Mouse (Mus musculus) kidney, postnatal 0 days (tissue): Measurements from ENCODE around the gene Rfx3. TPM values are rescaled to one million over a fixed set of nuclear protein-coding genes. Genes with fewer than 3 reads are reported as not detected.

Experiments
- ATAC-seq: fragments of 200-750 bp; cut with Nextera tagmentation; replicated peaks from 2 replicates; pipeline ENCODE4 v1.8.0; 2017; ENCODE audit warnings: low read depth, moderate number of reproducible peaks, moderate TSS enrichment, moderate library complexity; ENCODE audit not compliant: low FRiP score
- DNase-seq: peaks from one replicate; pipeline ENCODE4 v3.0.0-alpha.2; 2016; ENCODE audit warnings: low spot score
- H3K27ac ChIP-seq: fragments of 300-500 bp; sonication (generic); 2 replicates; pipeline ENCODE4 v1.5.1; 2014; ENCODE audit warnings: mild to moderate bottlenecking
- H3K27me3 ChIP-seq: fragments of 300-500 bp; sonication (generic); 2 replicates; pipeline ENCODE4 v1.6.1; 2014; ENCODE audit warnings: low read length, mixed read lengths; ENCODE audit not compliant: insufficient read depth
- H3K36me3 ChIP-seq: fragments of 300-500 bp; sonication (generic); 2 replicates; pipeline ENCODE4 v1.6.1; 2014; ENCODE audit warnings: low read length, mixed read lengths; ENCODE audit not compliant: insufficient read depth
- H3K4me1 ChIP-seq: fragments of 300-500 bp; sonication (generic); replicated peaks from 2 replicates; pipeline ENCODE4 v1.6.1; 2014; ENCODE audit warnings: antibody characterized with exemption, low read length, mixed read lengths; ENCODE audit not compliant: insufficient read depth
- H3K4me2 ChIP-seq: fragments of 300-500 bp; sonication (generic); 2 replicates; pipeline ENCODE4 v1.6.1; 2014; ENCODE audit warnings: mild to moderate bottlenecking, low read length, moderate library complexity, mixed read lengths
- H3K4me3 ChIP-seq: fragments of 300-500 bp; sonication (generic); replicated peaks from 2 replicates; pipeline ENCODE4 v1.5.1; 2014; ENCODE audit warnings: low read depth, low read length
- H3K9ac ChIP-seq: fragments of 300-500 bp; sonication (generic); 2 replicates; pipeline ENCODE4 v1.6.1; 2014; ENCODE audit warnings: low read depth, low read length
- H3K9me3 ChIP-seq: fragments of 300-500 bp; sonication (generic); replicated peaks from 2 replicates; pipeline ENCODE4 v1.6.1; 2016; ENCODE audit warnings: low read length, inconsistent platforms, mixed read lengths
- CTCF ChIP-seq: IDR thresholded peaks from 2 replicates; pipeline ENCODE4 v1.5.1; 2016; ENCODE audit warnings: antibody characterized with exemption, low read depth, mild to moderate bottlenecking, moderate library complexity
- WGBS: fragments of 180-500 bp; shearing (Covaris S2); extraction: QIAGEN DNeasy Blood & Tissue Kit; methylation state at CpG from one replicate; pipeline ENCODE4 v1.1.7; 2014; 5-methylcytosine and 5-hydroxymethylcytosine counted together
- polyA plus RNA-seq: library from polyadenylated mRNA; unstranded; fragments of >200 nt; fragmentation: Nextera tagmentation; extraction: Ambion mirVana; gene quantifications from 2 replicates; pipeline ENCODE4 v1.2.1, GENCODE M21; 2015

Gene Rfx3
- polyA plus RNA-seq, 1 experiment from 2014 or later = 5.6 TPM

DNA sequence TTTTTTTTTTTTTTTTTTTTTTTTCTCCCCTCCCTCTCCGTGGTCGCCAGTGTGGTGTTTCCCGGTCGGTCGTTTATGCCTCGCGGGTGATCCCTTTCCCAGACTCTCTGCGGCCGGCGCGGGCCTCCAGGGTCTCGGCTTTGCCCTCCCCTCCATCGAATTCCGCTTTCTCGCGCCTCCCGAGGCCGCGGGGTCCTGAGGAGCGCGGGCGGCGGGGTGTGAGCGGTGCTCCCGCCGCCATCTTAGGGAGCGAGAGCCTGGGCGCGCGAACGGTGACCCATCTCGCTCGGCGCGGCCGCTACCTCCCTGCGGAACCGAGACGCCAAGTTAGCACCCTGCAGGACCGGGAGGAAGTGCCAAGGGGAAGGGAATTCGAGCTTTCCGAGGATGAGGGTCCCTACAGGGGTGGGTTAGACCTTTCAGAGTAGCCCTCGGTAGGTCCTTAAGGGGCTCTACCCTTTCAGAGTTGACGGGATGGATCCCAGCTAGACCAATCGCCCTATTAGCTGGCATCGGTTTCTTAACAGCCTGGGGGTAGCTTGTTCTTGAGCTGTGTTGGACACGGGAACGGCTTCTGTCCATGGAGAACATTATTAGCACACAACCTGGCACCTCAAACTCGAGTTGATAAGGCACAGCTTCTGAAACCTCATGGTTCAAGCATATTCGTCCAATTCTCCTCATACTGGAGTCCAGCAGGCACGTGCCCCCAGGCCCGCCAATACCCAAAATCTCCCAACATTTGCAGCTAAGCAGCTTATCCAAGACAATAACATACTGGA lies 943 bp upstream of the Rfx3 start:
- peak overlapping the region; percentile 98 for H3K4me3 ChIP-seq
- TF ChIP-seq CTCF = no peak
- no peaks in the 10 kb centered on the region for H3K36me3 ChIP-seq
- H3K27me3 ChIP-seq = no peaks in the 10 kb centered on the region
- DNase-seq (peak; percentile 76), ATAC-seq (peak; percentile 67)
- H3K4me2 ChIP-seq = peak overlapping the region; percentile 71
- peak overlapping the region; percentile 92 for H3K9ac ChIP-seq
- no peaks in the 10 kb centered on the region for H3K9me3 ChIP-seq
- H3K4me1 ChIP-seq = no peaks in the 10 kb centered on the region; the same call in 1 of the 2 replicates
- under 1% methylated on average over 51 of the region's 52 CpGs for WGBS
- peak overlapping the region; percentile 100 for H3K27ac ChIP-seq

DNA sequence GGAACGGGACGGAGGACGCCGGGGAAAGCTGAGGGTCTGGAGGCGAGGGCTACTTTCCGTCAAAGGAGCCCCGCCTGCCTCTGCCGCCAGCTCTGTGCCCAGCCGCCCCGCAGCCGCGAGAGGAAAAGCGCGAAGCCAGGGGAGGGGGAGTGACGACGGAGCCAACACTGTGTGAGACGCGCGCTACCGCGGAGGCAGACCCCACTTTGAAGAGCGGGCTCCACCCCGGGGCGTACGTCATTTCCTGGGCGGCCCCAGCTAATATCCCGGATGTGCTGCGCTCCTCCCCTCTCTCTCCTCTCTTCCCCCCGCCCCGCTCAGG lies 391 bp upstream of the Rfx3 start:
- DNase-seq (peak; percentile 98), ATAC-seq (peak; percentile 99)
- Histone ChIP-seq H3K4me2 (peak overlapping the region; percentile 71), H3K4me1 (no peaks in the 10 kb centered on the region; the same call in 1 of the 2 replicates), H3K27me3 (no peaks in the 10 kb centered on the region), H3K9ac (peak overlapping the region; percentile 92), H3K4me3 (peak overlapping the region; percentile 98), H3K9me3 (no peaks in the 10 kb centered on the region), H3K36me3 (no peaks in the 10 kb centered on the region), H3K27ac (peak overlapping the region; percentile 100)
- TF ChIP-seq CTCF = no peak
- under 1% methylated on average over 26 of the region's 30 CpGs for WGBS

DNA sequence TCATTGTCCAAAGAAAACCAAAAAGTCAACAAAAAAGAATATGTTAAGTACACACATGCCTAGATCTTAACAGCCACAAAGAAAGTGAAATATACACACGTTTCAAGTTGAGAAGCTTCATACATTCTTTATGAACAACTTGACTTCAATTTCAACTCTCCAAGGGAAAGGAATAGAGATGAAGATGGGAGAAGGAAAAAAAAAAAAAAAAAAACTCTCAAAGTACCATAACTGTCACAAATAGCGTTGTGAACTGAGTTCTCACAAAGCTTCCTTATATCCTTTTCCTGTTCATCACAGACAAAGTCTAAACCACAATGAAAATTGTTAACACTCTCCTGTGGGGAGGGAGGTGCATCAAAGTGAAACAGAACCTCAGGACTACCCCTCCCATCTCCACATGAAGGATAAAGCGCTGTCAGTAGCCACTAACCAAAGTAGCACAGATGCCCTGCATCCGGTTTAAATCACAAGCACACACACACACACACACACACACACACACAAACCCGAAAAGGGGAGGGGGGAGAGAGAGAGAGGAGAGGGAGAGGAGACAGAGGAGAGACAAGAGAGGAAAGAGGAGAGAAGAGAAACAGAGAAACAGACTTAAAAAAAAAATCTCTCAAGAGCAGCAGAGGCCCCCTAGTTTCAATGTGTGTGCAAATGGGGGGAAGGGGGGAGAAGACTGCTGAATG lies 1.2 kb downstream of the Rfx3 start:
- Histone ChIP-seq H3K36me3 (no peaks in the 10 kb centered on the region), H3K27me3 (no peaks in the 10 kb centered on the region), H3K4me3 (peak overlapping the region; percentile 98), H3K9me3 (no peaks in the 10 kb centered on the region), H3K4me1 (no peaks in the 10 kb centered on the region; the same call in 1 of the 2 replicates), H3K9ac (peak overlapping the region; percentile 92), H3K4me2 (peak overlapping the region; percentile 71), H3K27ac (peak overlapping the region; percentile 100)
- no peak for TF ChIP-seq CTCF
- WGBS = under 1% methylated on average over 5 of the region's 5 CpGs
- ATAC-seq (no peak), DNase-seq (peak; percentile 58)

GRCm38 (mm10) chr19:28004190-28004589 lies 6.8 kb downstream of the Rfx3 start:
- WGBS = 42% methylated on average over 1 of the region's 1 CpGs
- DNase-seq = no peak
- H3K36me3 ChIP-seq = no peaks in the 10 kb centered on the region
- no peak overlapping the region for H3K4me2 ChIP-seq
- H3K9me3 ChIP-seq = no peaks in the 10 kb centered on the region
- H3K4me1 ChIP-seq = no peaks in the 10 kb centered on the region
- no peak overlapping the region for H3K27ac ChIP-seq
- TF ChIP-seq CTCF = no peak
- no peak overlapping the region for H3K9ac ChIP-seq
- no peaks in the 10 kb centered on the region for H3K27me3 ChIP-seq
- H3K4me3 ChIP-seq = no peak overlapping the region
- no peak for ATAC-seq

- H3K36me3 ChIP-seq = no peaks in the 10 kb centered on the region
- no peak overlapping the region for H3K27ac ChIP-seq
- H3K4me1 ChIP-seq = no peaks in the 10 kb centered on the region
- no peaks in the 10 kb centered on the region for H3K9me3 ChIP-seq
- ATAC-seq (no peak), DNase-seq (no peak)
- no peak overlapping the region for H3K9ac ChIP-seq
- H3K27me3 ChIP-seq = no peaks in the 10 kb centered on the region
- TF ChIP-seq CTCF = no peak
- 75% methylated on average over 1 of the region's 1 CpGs for WGBS
- no peak overlapping the region for H3K4me2 ChIP-seq
- no peak overlapping the region for H3K4me3 ChIP-seq
Observed at GRCm38 (mm10) chr19:28003474-28003873, 7.5 kb downstream of the Rfx3 start.

DNA sequence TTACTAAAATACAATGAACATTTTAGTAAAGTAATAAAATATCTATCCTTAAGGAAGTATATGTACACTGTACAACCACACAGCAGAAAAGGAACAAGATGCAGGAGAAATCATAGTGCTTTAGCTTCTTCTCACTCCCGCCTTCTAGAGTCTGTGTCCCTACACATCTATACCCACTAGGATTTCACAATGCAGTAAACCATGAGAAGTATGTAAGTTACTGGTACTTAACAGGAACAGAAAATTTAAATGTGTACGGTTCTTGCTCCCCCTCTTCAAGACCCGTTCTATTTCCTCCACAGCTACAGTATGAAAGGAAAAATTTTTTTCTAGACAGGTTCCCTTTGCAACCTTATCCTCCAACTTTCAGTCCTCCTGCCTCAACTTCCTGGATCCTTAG lies 8.3 kb downstream of the Rfx3 start:
- H3K4me3 ChIP-seq = no peak overlapping the region
- TF ChIP-seq CTCF = no peak
- no peak overlapping the region for H3K27ac ChIP-seq

More for the DNA sequence above, 8.3 kb downstream of the Rfx3 start:
- no peaks in the 10 kb centered on the region for H3K9me3 ChIP-seq
- H3K27me3 ChIP-seq = no peaks in the 10 kb centered on the region
- WGBS = 84% methylated on average over 3 of the region's 3 CpGs
- no peak overlapping the region for H3K4me2 ChIP-seq
- no peak for ATAC-seq
- no peaks in the 10 kb centered on the region for H3K36me3 ChIP-seq
- no peaks in the 10 kb centered on the region for H3K4me1 ChIP-seq
- no peak for DNase-seq
- H3K9ac ChIP-seq = no peak overlapping the region
